24 mouse cellular contexts compared by ENCODE assay signal in the genomic region with DNA sequence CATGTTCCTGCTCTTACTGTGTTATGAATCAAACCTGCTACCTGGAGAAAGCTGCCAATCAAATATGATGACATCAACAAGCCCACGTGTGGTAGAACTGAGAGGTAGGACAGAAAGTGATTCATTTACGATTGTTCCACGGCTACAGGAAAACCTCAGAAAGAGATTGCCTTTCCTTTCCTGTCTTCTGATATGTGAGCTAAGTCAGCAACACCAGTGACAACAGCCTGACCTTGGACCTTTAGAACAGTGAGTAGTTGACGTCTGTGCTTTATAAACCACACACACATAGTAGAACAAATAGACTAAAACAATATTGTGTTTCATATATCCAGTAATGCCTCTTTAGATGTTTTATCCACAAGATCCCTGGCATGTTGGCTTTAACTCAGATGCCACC. TPM values are rescaled to one million over a fixed set of nuclear protein-coding genes. Genes with fewer than 3 reads are reported as not detected.
"Had no signal": no experiment of that assay in that cellular context is flagged by ENCODE, and none has a peak within 500 bp of the region (broad histone marks: within the 10 kb centered on the region; RNA-seq: fewer than 3 reads in every experiment).

No protein-coding gene starts in this region.

- H3K9me3 ChIP-seq: lung, embryonic 15.5 days; megakaryocyte, embryonic 14.5 days; midbrain, embryonic 13.5 days; midbrain, embryonic 15.5 days; neural tube, embryonic 12.5 days had no signal

- H3K27me3 ChIP-seq: lung, embryonic 15.5 days; midbrain, embryonic 13.5 days; midbrain, embryonic 15.5 days; neural tube, embryonic 12.5 days had no signal

- H3K4me2 ChIP-seq: lung, embryonic 15.5 days; midbrain, embryonic 11.5 days; midbrain, embryonic 13.5 days; midbrain, embryonic 15.5 days; neural tube, embryonic 12.5 days had no signal

- DNase-seq: liver, postnatal 0 days; lung, adult 2 months; lung, postnatal 14 days; lung, postnatal 36 days; right cerebral cortex, postnatal 14 days; spleen, adult 18-20 months; thymus, adult 2 months; thymus, postnatal 25 days; thymus, postnatal 4 days had no signal

- H3K4me3 ChIP-seq: lung, embryonic 15.5 days; megakaryocyte, embryonic 14.5 days; midbrain, embryonic 13.5 days; midbrain, embryonic 15.5 days; neural tube, embryonic 12.5 days had no signal

- H3K36me3 ChIP-seq: lung, embryonic 15.5 days; midbrain, embryonic 13.5 days; midbrain, embryonic 15.5 days; neural tube, embryonic 12.5 days had no signal

- H3K27ac ChIP-seq: lung, embryonic 15.5 days; macrophage; midbrain, embryonic 13.5 days; midbrain, embryonic 15.5 days; neural tube, embryonic 12.5 days had no signal

- H3K4me1 ChIP-seq: lung, embryonic 15.5 days; megakaryocyte, embryonic 14.5 days; midbrain, embryonic 13.5 days; midbrain, embryonic 15.5 days; neural tube, embryonic 12.5 days had no signal

- ATAC-seq: liver, postnatal 0 days; lung, postnatal 0 days; midbrain, embryonic 13.5 days; midbrain, embryonic 15.5 days had no signal

- H3K9ac ChIP-seq: liver, postnatal 0 days; lung, embryonic 15.5 days; midbrain, embryonic 13.5 days; midbrain, embryonic 15.5 days; neural tube, embryonic 12.5 days had no signal

RNA-seq across cellular contexts. Expression of a gene that starts 11.2 kb away (rescaled TPM):
- total RNA-seq: megakaryocyte progenitor cell, adult 5-6 weeks; midbrain, postnatal 0 days; monocyte, adult 5-6 weeks; neutrophil, adult 5-6 weeks had no signal
- polyA plus RNA-seq: macrophage; midbrain, embryonic 13.5 days; midbrain, embryonic 15.5 days; midbrain, postnatal 0 days; neural tube, embryonic 14.5 days had no signal

RNA-seq across cellular contexts. Expression of a gene that starts 25.6 kb away (rescaled TPM):
- total RNA-seq: megakaryocyte progenitor cell, adult 5-6 weeks; midbrain, postnatal 0 days; monocyte, adult 5-6 weeks; neutrophil, adult 5-6 weeks had no signal
- polyA plus RNA-seq: lung, adult 2 months; midbrain, embryonic 11.5 days; neural tube, embryonic 12.5 days; neural tube, embryonic 14.5 days; testis, adult 2 months; thymus, adult 2 months; urinary bladder, adult 2 months had no signal
